Mouse (Mus musculus): ENCODE data around the gene Cox10. TPM values are rescaled to one million over a fixed set of nuclear protein-coding genes. Genes with fewer than 3 reads are reported as not detected.
A peak's percentile ranks its signal among the peaks of the same experiment; 100 is the strongest.

The Cox10 gene
- total RNA-seq, 2 experiments from 2014 or later = 18.4 to 29.1 TPM

GRCm38 (mm10) chr11:63921044-63921951 is 158.0 kb downstream of the Cox10 start:
- ATAC-seq (replicated peaks; ENCODE audit: poor library complexity, severe bottlenecking) = no peak

- ATAC-seq (replicated peaks; ENCODE audit: poor library complexity, severe bottlenecking) = peak; percentile 28
Measured at GRCm38 (mm10) chr11:63920531-63920930, 158.7 kb downstream of the Cox10 start.

GRCm38 (mm10) chr11:63919211-63920098 is 159.8 kb downstream of the Cox10 start:
- no peak for ATAC-seq (replicated peaks; ENCODE audit: poor library complexity, severe bottlenecking)

GRCm38 (mm10) chr11:63918321-63919105 is 160.8 kb downstream of the Cox10 start:
- no peak for ATAC-seq (replicated peaks; ENCODE audit: poor library complexity, severe bottlenecking)

GRCm38 (mm10) chr11:63917561-63917960 is 161.7 kb downstream of the Cox10 start:
- no peak for ATAC-seq (replicated peaks; ENCODE audit: poor library complexity, severe bottlenecking)

GRCm38 (mm10) chr11:63914388-63914787 is 164.9 kb downstream of the Cox10 start:
- ATAC-seq (replicated peaks; ENCODE audit: poor library complexity, severe bottlenecking) = peak; percentile 93

- ATAC-seq (replicated peaks; ENCODE audit: poor library complexity, severe bottlenecking) = no peak
Measured at GRCm38 (mm10) chr11:63913936-63914335, 165.3 kb downstream of the Cox10 start.

Other genes with a start within 250 kb of the Cox10 start
- gene Hs3st3b1, start 157.2 kb downstream of the Cox10 start, total RNA-seq (2014; fragmentation: Nextera tagmentation) = 0.52 TPM in 1 of 2 replicates, not detected in the other
- 0.36 and 0.52 TPM in 2 replicates for gene Hs3st3b1, start 157.2 kb downstream of the Cox10 start, total RNA-seq (2017)